Mouse (Mus musculus): ENCODE results near the gene Map3k6. TPM values are rescaled to one million over a fixed set of nuclear protein-coding genes. Genes with fewer than 3 reads are reported as not detected.

Map3k6 gene
- polyA plus RNA-seq, 1 experiment from 2014 or later, result 1.9 TPM

DNA sequence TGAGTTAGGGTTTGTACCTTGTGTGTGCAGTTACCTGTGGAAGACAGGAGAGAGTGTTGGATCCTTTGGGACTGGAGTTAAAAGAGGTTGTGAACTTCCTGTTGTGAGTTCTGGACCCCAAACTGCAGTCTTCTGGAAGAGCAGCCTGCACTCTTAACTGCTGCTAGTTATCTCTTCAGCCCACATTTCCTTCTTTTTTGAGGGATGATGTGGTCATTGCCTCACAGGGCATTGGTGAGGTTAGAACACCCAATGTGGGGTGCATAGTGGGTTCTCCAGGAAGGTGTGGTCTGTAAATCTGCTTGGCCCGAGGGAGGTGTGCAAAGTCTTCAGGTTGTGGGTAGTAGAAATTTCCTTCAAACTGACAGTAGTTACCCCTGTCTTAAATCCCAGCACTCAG, 3.7 kb downstream of the Map3k6 start:
- no peak for DNase-seq (ENCODE audit: low spot score)
- H3K4me3 ChIP-seq, result no peak overlapping the region
- H3K4me1 ChIP-seq (replicated peaks), result peaks cover 44% of the 10 kb centered on the region
- H3K27me3 ChIP-seq (ENCODE audit: insufficient read depth, poor library complexity, severe bottlenecking), result peaks cover 98% of the 10 kb centered on the region
- H3K27ac ChIP-seq, result no peak overlapping the region
- no peaks in the 10 kb centered on the region for H3K9me3 ChIP-seq
- WGBS, result 78% methylated on average over 1 of the region's 1 CpGs
- H3K36me3 ChIP-seq, result no peaks in the 10 kb centered on the region

DNA sequence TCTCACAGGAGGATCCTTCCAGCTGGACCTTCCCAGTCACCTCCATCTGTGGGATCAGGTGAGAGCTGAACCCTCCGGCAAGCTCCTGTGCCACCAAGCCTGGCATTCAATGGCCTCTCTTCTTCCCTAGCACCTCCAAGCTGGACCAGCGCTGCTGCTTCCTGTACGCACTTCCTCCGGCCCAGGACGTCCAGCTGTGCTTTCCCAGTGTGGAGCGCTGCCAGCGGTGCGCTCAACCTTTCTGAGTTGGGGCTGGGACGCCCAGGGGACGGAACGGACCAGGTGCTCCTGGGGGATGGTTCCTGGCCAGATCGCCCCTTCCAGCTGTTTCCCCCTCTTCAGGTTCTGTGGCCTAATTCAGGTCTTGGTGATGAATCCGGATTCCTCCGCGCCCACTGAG, 6.5 kb downstream of the Map3k6 start:
- Histone ChIP-seq H3K27ac (no peak overlapping the region), H3K4me1 (replicated peaks) (peaks cover 50% of the 10 kb centered on the region), H3K27me3 (ENCODE audit: insufficient read depth, poor library complexity, severe bottlenecking) (peaks cover 100% of the 10 kb centered on the region), H3K9me3 (no peaks in the 10 kb centered on the region), H3K4me3 (no peak overlapping the region), H3K36me3 (no peaks in the 10 kb centered on the region)
- 26% methylated on average over 15 of the region's 15 CpGs for WGBS
- no peak for DNase-seq (ENCODE audit: low spot score)

DNA sequence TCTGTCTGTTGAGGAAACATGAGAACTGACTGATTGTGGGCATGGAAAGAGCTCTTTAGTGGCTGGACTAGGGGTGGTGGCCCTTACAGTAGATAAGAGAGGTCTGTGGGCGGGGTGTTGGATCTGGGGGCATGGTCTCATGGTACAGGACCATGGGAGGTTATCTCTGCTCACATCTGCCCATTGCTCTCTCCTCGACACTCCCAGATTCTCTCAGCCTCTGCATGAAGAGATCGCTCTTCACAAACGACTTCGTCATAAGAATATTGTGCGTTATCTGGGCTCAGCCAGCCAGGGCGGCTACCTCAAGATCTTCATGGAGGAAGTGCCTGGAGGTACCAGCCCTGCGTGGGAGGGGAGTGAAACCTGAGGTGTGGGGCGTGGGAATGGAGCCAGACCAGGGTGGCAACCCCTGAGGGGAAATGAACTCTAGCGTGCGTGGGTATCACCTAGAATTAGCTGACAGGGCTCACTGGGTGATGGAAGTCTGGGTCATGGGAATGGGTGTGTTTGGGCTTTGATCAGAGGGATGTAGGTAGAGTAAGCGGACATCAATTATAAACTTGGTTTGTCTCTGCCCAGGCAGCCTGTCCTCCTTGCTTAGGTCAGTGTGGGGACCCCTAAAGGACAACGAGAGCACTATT, 7.3 kb downstream of the Map3k6 start:
- DNase-seq (ENCODE audit: low spot score), result no peak
- Histone ChIP-seq H3K4me3 (no peak overlapping the region), H3K27me3 (ENCODE audit: insufficient read depth, poor library complexity, severe bottlenecking) (peaks cover 100% of the 10 kb centered on the region), H3K27ac (no peak overlapping the region), H3K36me3 (no peaks in the 10 kb centered on the region), H3K9me3 (no peaks in the 10 kb centered on the region), H3K4me1 (replicated peaks) (peaks cover 46% of the 10 kb centered on the region)
- WGBS, result 79% methylated on average over 13 of the region's 13 CpGs

DNA sequence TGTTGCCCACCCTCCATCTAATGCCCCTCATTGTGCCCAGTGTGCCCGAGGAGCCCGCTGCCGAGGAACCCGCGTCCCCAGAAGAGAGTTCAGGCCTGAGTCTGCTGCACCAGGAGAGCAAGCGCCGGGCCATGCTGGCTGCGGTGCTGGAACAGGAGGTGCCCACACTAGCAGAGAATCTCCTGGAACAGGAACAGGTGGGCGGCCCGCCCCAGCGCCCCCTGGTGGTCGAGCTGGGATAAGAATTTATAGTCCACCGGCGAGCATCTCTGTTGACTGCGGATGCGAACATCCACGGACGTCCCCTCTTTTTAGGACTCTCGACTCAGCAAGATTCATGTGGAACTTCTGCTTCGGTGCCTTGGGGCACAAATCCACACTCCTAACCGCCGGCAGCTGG, 10.0 kb downstream of the Map3k6 start:
- Histone ChIP-seq H3K4me1 (replicated peaks) (peaks cover 43% of the 10 kb centered on the region), H3K36me3 (no peaks in the 10 kb centered on the region), H3K27me3 (ENCODE audit: insufficient read depth, poor library complexity, severe bottlenecking) (peaks cover 100% of the 10 kb centered on the region), H3K4me3 (peak overlapping the region; percentile 53), H3K27ac (peak overlapping the region; percentile 66), H3K9me3 (no peaks in the 10 kb centered on the region)
- 4% methylated on average over 22 of the region's 22 CpGs for WGBS
- peak; percentile 86 for DNase-seq (ENCODE audit: low spot score)

DNA sequence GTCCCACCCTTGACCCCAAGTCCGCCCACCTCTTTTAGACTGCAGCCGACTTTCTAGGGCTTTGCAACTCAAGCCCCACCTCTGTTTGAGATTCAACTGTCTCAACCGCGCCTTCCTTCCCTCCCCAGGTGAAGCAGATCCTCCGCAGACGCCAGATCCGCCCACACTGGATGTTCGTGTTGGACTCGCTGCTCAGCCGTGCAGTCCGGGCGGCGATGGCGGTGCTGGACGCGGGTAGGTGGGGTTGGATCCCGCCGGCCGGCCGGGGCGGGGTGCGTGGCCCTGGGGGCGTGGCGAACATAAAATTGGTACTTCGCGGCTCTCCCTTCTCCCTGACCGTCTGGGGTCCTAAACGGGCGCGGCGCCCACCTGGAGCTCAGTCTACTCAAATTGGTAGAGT, 10.6 kb downstream of the Map3k6 start:
- peak overlapping the region; percentile 53 for H3K4me3 ChIP-seq
- no peaks in the 10 kb centered on the region for H3K36me3 ChIP-seq
- peak; percentile 36 for DNase-seq (ENCODE audit: low spot score)
- H3K27me3 ChIP-seq (ENCODE audit: insufficient read depth, poor library complexity, severe bottlenecking), result peaks cover 100% of the 10 kb centered on the region
- no peaks in the 10 kb centered on the region for H3K9me3 ChIP-seq
- H3K27ac ChIP-seq, result no peak overlapping the region
- 2% methylated on average over 31 of the region's 31 CpGs for WGBS
- H3K4me1 ChIP-seq (replicated peaks), result peaks cover 43% of the 10 kb centered on the region

DNA sequence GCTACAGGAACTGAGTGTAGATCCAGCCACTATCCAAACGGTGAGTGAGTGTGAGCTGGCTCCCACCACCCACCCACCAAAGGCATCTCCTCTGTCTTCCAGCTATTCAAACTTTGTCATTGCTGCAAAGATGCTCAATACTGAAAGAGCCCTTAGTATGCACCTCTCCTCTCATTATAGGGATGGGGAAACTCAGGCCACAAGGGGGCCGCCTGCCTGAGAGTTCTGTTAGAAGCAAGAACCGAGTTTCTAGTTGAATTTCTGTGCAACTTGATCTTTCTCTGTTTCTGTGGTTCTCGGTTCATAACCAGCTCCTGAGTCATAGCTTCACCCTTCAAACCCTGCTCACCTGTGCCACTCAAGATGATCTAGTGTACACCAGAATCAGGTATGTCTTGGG, 11.5 kb downstream of the Map3k6 start:
- no peak for DNase-seq (ENCODE audit: low spot score)
- Histone ChIP-seq H3K4me3 (peak overlapping the region; percentile 53; the same call in 1 of the 2 replicates), H3K27me3 (ENCODE audit: insufficient read depth, poor library complexity, severe bottlenecking) (peaks cover 100% of the 10 kb centered on the region), H3K36me3 (no peaks in the 10 kb centered on the region), H3K27ac (no peak overlapping the region), H3K4me1 (replicated peaks) (peaks cover 42% of the 10 kb centered on the region), H3K9me3 (no peaks in the 10 kb centered on the region)
- 41% methylated on average over 4 of the region's 4 CpGs for WGBS

DNA sequence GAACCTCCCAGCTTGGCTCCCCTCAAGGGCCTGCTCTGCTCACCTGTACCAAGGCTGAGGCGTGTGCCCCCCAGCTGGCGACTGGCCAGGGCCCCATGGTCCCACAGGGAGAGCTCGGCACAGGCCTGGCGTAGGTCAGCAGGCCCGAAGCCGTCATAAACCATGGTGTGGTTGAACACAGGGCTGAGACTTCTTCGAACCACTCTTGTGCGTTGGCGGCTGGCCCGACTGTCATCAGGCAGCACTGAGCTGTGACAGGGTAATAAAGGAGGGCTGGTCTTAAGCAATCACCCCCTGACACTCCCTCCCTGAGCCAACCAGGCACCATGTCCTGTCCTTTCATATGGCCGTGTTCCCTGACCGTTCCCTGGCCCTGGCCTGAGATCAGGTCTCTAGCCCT, 12.8 kb downstream of the Map3k6 start:
- peaks cover 47% of the 10 kb centered on the region for H3K4me1 ChIP-seq (replicated peaks)
- no peaks in the 10 kb centered on the region for H3K36me3 ChIP-seq
- no peak overlapping the region for H3K4me3 ChIP-seq
- DNase-seq (ENCODE audit: low spot score), result no peak
- no peaks in the 10 kb centered on the region for H3K9me3 ChIP-seq
- 82% methylated on average over 12 of the region's 12 CpGs for WGBS
- H3K27me3 ChIP-seq (ENCODE audit: insufficient read depth, poor library complexity, severe bottlenecking), result peaks cover 100% of the 10 kb centered on the region
- H3K27ac ChIP-seq, result no peak overlapping the region

DNA sequence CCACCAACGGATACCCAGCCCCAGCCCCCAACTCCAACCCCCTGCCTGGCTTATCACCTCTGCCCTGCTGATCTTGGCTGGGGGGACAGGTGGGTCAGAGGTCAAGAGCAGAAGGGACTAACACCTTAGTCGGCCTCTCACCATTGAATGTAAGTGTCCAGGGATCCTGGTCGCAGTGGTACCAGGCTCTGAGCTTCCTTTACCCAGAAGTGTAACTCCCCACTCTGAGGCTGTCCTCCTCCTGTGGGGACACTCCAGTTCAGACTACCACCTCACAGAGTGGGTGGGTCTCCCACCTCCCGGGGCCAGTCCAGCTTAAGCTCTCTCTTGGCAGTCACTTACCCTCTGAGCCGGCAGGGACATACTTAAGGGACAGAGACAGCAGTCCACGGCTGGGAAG, 14.8 kb downstream of the Map3k6 start:
- DNase-seq (ENCODE audit: low spot score), result no peak
- Histone ChIP-seq H3K4me1 (replicated peaks) (peaks cover 39% of the 10 kb centered on the region), H3K9me3 (no peaks in the 10 kb centered on the region), H3K27ac (no peak overlapping the region), H3K4me3 (no peak overlapping the region), H3K36me3 (no peaks in the 10 kb centered on the region), H3K27me3 (ENCODE audit: insufficient read depth, poor library complexity, severe bottlenecking) (peaks cover 93% of the 10 kb centered on the region)
- WGBS, result 57% methylated on average over 6 of the region's 6 CpGs

DNA sequence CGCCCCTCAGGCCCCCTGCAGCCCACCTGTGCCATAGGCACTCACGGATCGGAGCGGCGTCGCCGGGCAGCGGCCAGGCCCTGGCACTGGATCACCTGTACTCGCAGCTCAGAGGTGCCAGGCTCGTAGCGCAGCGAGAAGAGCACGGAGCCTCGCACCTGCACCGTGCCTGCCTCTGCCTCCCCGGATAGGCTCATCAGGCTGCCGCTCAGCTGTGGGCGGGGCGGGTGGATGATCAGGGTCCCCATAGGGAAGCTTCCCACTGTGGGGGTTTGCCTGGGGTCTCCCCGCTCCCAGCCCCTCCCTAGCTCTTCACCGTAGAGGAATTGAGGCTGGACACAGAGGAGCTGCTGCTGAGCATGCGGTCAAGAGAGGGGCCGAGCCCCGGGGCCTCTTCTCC, 16.2 kb downstream of the Map3k6 start:
- no peak overlapping the region for H3K27ac ChIP-seq
- peaks cover 79% of the 10 kb centered on the region for H3K27me3 ChIP-seq (ENCODE audit: insufficient read depth, poor library complexity, severe bottlenecking)
- H3K4me1 ChIP-seq (replicated peaks), result peaks cover 29% of the 10 kb centered on the region
- peak overlapping the region; percentile 13; the same call in 1 of the 2 replicates for H3K4me3 ChIP-seq
- WGBS, result 20% methylated on average over 24 of the region's 24 CpGs
- no peaks in the 10 kb centered on the region for H3K9me3 ChIP-seq
- no peak for DNase-seq (ENCODE audit: low spot score)
- H3K36me3 ChIP-seq, result no peaks in the 10 kb centered on the region

DNA sequence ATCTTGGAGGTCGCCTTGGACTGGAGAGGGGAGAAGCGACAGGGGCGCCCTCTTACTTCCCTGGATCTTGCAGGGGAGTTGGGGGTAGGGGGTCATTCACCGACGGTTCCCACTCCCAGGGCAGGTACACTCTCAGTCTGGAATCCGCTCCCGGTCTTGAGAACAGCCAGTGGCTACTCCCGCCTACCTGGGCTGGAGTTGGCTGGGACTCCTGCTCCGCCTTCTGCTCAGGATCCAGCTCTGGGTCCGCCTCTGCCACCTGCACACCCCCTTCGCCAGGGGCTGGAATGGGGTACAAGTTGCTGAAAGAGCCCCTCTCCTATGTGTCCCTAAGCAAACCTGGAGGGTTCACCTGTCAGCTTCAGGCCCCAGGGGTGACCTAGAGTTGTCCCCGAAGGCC, 16.6 kb downstream of the Map3k6 start:
- Histone ChIP-seq H3K27me3 (ENCODE audit: insufficient read depth, poor library complexity, severe bottlenecking) (peaks cover 75% of the 10 kb centered on the region), H3K4me3 (0 out of 2 replicates have a peak overlapping the region, but pooled peaks have one; percentile 13), H3K9me3 (no peaks in the 10 kb centered on the region), H3K27ac (no peak overlapping the region), H3K36me3 (no peaks in the 10 kb centered on the region), H3K4me1 (replicated peaks) (peaks cover 29% of the 10 kb centered on the region)
- no peak for DNase-seq (ENCODE audit: low spot score)
- 32% methylated on average over 12 of the region's 12 CpGs for WGBS

DNA sequence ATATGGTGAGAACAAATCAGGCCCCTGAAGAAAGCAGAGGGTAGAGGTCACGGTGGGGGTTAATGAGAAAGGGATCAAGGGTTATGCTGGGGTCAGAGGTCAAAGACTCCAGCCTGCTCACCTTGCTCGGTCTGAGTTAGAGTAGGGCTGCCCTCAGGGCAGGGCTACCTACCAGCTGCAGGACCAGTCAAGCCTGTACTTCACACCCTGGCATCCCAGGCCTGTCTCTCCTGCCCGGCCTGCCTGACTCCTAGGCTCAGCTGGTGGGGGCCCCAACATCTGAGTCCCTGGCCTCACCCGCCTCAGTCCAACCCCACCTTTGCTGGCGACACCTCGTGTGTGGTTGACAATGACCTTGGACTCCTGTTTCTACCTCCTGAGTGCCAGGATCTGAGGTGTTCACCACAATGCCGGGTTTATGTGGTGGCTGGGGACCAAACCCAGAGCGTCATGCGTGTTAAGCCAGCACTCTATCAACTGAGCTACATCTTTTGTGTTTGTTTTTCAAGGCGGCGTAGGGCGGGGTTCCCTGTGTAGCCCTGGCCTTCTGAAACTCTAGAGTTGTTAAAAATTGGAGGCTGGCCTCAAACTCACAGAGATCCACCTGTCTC, 17.3 kb downstream of the Map3k6 start:
- H3K4me3 ChIP-seq, result no peak overlapping the region
- no peaks in the 10 kb centered on the region for H3K9me3 ChIP-seq
- peaks cover 68% of the 10 kb centered on the region for H3K27me3 ChIP-seq (ENCODE audit: insufficient read depth, poor library complexity, severe bottlenecking)
- no peak overlapping the region for H3K27ac ChIP-seq
- WGBS, result 78% methylated on average over 12 of the region's 12 CpGs
- peaks cover 29% of the 10 kb centered on the region for H3K4me1 ChIP-seq (replicated peaks)
- H3K36me3 ChIP-seq, result peaks cover 2% of the 10 kb centered on the region
- DNase-seq (ENCODE audit: low spot score), result no peak

DNA sequence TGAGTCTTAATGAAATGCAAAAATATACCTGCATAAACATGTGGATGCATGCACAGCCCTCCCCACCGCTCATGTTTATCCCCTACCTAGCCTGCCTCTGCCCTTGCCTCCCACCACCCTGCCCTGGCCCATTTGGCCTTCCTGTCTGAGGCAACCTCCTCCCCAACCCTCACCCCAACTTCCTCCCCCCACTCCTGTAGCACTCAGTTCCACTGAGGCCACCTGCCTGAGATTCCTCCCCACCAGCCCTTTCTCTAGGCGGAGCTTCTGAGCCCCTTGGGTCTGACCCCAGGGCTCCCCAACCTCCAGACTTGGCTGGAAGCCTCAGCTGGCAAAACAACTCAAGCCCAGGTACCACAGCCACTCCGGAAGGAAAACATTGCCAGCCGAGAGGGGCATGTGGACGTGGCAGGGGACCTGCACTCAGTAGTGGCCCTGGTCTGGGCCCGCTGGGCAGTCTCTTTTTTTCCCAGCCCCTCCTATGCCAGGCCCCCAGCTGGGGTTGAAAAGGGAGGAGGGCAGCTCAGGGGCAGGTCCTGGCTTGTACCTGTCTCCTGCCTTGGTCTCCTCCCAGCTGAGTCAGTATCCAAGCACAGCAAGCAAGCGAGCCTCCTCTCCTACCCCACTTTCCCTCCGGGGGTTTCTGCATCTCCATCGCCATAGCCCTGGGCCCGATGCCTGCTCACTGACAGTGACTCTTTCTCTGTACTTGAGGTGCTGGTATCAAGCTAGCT, 21.2 kb downstream of the Map3k6 start:
- peaks cover 22% of the 10 kb centered on the region for H3K4me1 ChIP-seq (replicated peaks)
- WGBS, result 45% methylated on average over 10 of the region's 10 CpGs
- no peak overlapping the region for H3K4me3 ChIP-seq
- H3K27ac ChIP-seq, result peak overlapping the region; percentile 12; the same call in 1 of the 2 replicates
- peaks cover 29% of the 10 kb centered on the region for H3K27me3 ChIP-seq (ENCODE audit: insufficient read depth, poor library complexity, severe bottlenecking)
- no peak for DNase-seq (ENCODE audit: low spot score)
- peaks cover 41% of the 10 kb centered on the region for H3K36me3 ChIP-seq
- H3K9me3 ChIP-seq, result peaks cover 15% of the 10 kb centered on the region; the same call in 1 of the 2 replicates

DNA sequence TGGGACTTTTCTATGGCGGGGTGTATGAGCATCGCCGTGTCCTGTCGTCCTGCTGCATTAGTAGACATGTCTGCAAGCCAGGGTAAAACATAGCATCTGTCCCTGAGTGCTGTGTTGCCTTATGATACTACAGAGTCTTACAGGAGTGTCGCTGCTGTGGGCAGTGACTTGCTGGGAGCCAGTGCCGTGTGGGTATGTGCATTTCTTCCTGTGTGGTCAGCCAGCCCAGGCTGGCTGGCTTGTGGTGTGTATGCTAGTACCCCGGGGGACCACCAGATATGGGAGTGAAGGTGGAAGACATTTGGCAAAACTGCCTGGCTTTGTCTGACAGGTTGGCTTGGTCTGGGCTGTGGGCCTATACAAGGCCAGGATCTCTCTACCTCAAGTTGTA, 21.8 kb downstream of the Map3k6 start:
- peak overlapping the region; percentile 12; the same call in 1 of the 2 replicates for H3K27ac ChIP-seq
- H3K36me3 ChIP-seq, result peaks cover 46% of the 10 kb centered on the region
- no peak overlapping the region for H3K4me3 ChIP-seq
- H3K27me3 ChIP-seq (ENCODE audit: insufficient read depth, poor library complexity, severe bottlenecking), result peaks cover 23% of the 10 kb centered on the region
- 68% methylated on average over 7 of the region's 7 CpGs for WGBS
- peaks cover 16% of the 10 kb centered on the region for H3K4me1 ChIP-seq (replicated peaks)
- no peak for DNase-seq (ENCODE audit: low spot score)
- peaks cover 15% of the 10 kb centered on the region; the same call in 1 of the 2 replicates for H3K9me3 ChIP-seq

Measured in hindbrain, embryonic 10.5 days (tissue).